Mouse (Mus musculus) testis, adult 2 months (tissue): ENCODE results near the gene Eif3b. TPM values are rescaled to one million over a fixed set of nuclear protein-coding genes. Genes with fewer than 3 reads are reported as not detected.

Experiments
- H3K27ac ChIP-seq: fragments of 200-500 bp; 2 replicates; pipeline ENCODE4 v1.5.1; 2012; ENCODE audit warnings: low read depth, low read length; ENCODE audit not compliant: control insufficient read depth, insufficient read depth
- H3K27me3 ChIP-seq: fragments of 200-500 bp; 2 replicates; pipeline ENCODE4 v1.6.1; 2012; ENCODE audit warnings: mild to moderate bottlenecking, low read length, moderate library complexity; ENCODE audit not compliant: control insufficient read depth, insufficient read depth
- H3K36me3 ChIP-seq: fragments of 200-500 bp; 2 replicates; pipeline ENCODE4 v1.6.1; 2012; ENCODE audit warnings: mild to moderate bottlenecking, low read length; ENCODE audit not compliant: control insufficient read depth, insufficient read depth
- H3K4me1 ChIP-seq: fragments of 200-500 bp; 2 replicates; pipeline ENCODE4 v1.6.1; 2012; ENCODE audit warnings: low read length; ENCODE audit not compliant: control insufficient read depth, insufficient read depth
- H3K4me3 ChIP-seq: fragments of 200-500 bp; 2 replicates; pipeline ENCODE4 v1.5.1; 2012; ENCODE audit warnings: low read depth, mild to moderate bottlenecking, low read length, moderate library complexity, mixed read lengths; ENCODE audit not compliant: control insufficient read depth
- CTCF ChIP-seq: fragments of 200-500 bp; IDR thresholded peaks from 2 replicates; pipeline ENCODE4 v1.5.1; 2012; ENCODE audit warnings: low read depth, mild to moderate bottlenecking, inconsistent platforms, low read length, moderate library complexity; ENCODE audit not compliant: control insufficient read depth, insufficient read depth, insufficient replicate concordance
- POLR2A ChIP-seq: fragments of 200-500 bp; IDR thresholded peaks from 2 replicates; pipeline ENCODE4 v1.6.1; 2012; ENCODE audit warnings: low read depth, mild to moderate bottlenecking, inconsistent platforms, low read length, moderate library complexity; ENCODE audit not compliant: control insufficient read depth
- polyA plus RNA-seq: library from polyadenylated mRNA; depleted of rRNA; stranded (reverse); fragments of >200 nt; gene quantifications from 2 replicates; pipeline ENCODE4 v1.2.3, GENCODE M21; 2012; rRNA removed

Gene Eif3b
- polyA plus RNA-seq, 1 experiment: 249 TPM

GRCm38 (mm10) chr5:140492684-140493233 is 73.6 kb downstream of the Eif3b start:
- Histone ChIP-seq H3K36me3 (no peaks in the 10 kb centered on the region), H3K4me1 (no peaks in the 10 kb centered on the region), H3K27ac (no peak overlapping the region), H3K4me3 (no peak overlapping the region), H3K27me3 (no peaks in the 10 kb centered on the region)
- TF ChIP-seq CTCF (no peak), POLR2A (no peak)

Other genes starting within 250 kb of the Eif3b start
- gene Mad1l1, start 97.8 kb upstream of the Eif3b start, polyA plus RNA-seq: 16.7 and 17.0 TPM in 2 replicates
- 4.1 and 4.5 TPM in 2 replicates for gene Nudt1, start 97.7 kb upstream of the Eif3b start, polyA plus RNA-seq
- 1.5 and 1.7 TPM in 2 replicates for gene Mrm2, start 87.4 kb upstream of the Eif3b start, polyA plus RNA-seq
- 3.8 and 4.3 TPM in 2 replicates for gene Snx8, start 30.1 kb upstream of the Eif3b start, polyA plus RNA-seq
- 0.14 and 0.16 TPM in 2 replicates for gene Gm4869, start 26.3 kb downstream of the Eif3b start, polyA plus RNA-seq
- gene Chst12, start 86.2 kb downstream of the Eif3b start, polyA plus RNA-seq: 2.1 and 2.4 TPM in 2 replicates
- gene Grifin, start 145.7 kb downstream of the Eif3b start, polyA plus RNA-seq: not detected in 2 replicates
- gene Lfng, start 188.0 kb downstream of the Eif3b start, polyA plus RNA-seq: 1.4 TPM in 2 replicates
- 16.2 and 18.3 TPM in 2 replicates for gene Ttyh3, start 229.7 kb downstream of the Eif3b start, polyA plus RNA-seq